Mouse (Mus musculus) frontal cortex, postnatal 14 days (tissue): ENCODE data around the gene F2rl1.

Experiments used
- DNase-seq, 2 experiments: peaks; one replicate each; pipeline ENCODE4 v3.0.0; 2022; ENCODE audit warnings: low spot score in 2 of 2

Gene F2rl1

GRCm38 (mm10) chr13:95524674-95525491 is at the start of gene F2rl1:
TSS of gene F2rl1 (minus strand) at chr13:95525227.
- DNase-seq, result no peak

DNA sequence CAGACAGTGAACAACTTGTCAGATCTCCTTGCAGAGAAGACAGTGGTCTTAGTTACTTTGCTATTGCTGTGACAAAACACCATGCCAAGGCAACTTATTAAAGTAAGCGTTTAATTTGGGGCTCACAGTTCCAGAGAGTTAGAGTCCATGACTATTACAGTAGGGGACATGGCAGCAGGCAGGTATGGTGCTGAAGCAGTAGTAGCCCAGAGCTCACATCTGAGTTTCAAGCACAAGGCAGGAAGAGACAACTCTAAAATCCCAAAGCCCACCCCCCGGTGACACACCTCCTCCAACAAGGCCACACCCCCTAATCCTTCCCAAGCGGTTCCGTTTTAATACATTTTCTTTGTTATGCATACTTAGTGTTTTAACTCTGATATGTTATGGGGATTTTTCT is 45.9 kb upstream of the F2rl1 start:
- DNase-seq, result no peak

DNA sequence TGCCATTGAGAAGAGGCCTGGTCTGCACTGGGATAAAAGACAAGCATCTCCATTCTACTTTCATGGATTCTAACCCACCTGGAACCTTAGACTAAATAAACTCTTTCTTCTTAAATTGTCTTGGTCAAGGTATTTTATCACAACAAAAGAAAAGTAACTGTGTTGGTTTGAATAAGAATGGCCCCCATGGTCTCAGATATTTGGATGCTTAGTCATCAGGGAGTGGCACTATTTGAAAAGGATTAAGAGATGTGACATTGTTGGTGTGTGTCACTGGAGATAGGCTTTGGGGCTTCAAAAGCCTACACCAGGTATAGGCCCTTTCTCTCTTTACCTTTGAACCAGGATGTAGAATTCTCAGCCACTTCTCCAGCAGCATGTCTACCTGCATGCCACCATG is 44.3 kb upstream of the F2rl1 start:
- no peak for DNase-seq

- no peak for DNase-seq
Observed at GRCm38 (mm10) chr13:95568336-95568735, 43.3 kb upstream of the F2rl1 start.

- no peak for DNase-seq
Observed at GRCm38 (mm10) chr13:95566841-95567551, 42.0 kb upstream of the F2rl1 start.

DNA sequence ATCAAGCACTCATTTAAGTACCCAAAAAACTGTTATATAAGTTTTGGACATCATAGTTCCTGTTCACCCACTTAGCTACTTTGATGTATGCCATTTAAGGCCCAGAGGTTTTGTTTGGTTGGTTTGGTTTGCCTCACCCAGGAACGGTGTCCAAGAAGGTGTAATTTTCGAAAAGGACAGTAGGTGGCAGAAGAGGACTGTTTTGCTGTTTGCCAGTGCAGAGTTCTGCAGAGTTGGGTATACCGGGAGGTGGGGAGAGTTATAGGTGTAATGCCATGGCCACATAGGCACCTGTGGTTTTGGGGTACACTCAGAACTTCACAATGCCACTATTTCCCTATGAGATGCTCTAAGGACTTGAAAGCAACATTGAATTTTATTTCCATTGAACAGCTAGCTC is 38.7 kb upstream of the F2rl1 start:
- peak in 1 of 2 experiments; percentile 66 for DNase-seq

GRCm38 (mm10) chr13:95563066-95563610 is 38.1 kb upstream of the F2rl1 start:
- no peak for DNase-seq

GRCm38 (mm10) chr13:95557326-95557725 is 32.3 kb upstream of the F2rl1 start:
- no peak for DNase-seq

DNA sequence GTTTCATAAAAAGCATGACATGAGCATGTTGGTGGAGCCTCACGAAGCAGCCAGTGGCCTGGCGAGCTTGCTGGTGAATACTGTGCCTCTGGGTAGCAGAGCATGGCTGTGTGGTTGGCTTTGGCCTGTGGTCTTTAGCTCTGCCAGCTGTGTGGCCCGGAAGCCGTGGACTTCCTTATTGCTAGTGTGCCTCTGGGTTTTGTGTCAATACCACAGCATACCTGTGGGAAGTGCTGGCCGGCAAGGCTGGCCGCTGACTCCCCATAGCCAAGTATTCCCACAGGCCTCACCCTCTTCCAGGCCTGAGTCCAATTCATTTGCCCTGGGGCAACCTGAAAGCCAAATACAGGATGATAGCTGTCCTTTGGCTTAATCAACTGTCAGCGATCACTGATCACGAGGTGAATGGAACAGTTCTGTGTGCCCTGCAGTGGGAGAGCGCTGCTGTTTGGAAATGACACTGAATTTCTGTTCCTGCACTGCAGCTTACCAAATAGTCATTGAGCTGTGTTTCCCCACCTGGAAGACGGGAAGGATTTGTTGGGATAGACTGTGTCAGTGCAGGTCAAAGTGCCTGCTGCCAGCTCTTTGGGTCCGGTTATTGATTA is 29.0 kb upstream of the F2rl1 start:
- DNase-seq, result no peak

GRCm38 (mm10) chr13:95550636-95551370 is 25.8 kb upstream of the F2rl1 start:
- no peak for DNase-seq

DNA sequence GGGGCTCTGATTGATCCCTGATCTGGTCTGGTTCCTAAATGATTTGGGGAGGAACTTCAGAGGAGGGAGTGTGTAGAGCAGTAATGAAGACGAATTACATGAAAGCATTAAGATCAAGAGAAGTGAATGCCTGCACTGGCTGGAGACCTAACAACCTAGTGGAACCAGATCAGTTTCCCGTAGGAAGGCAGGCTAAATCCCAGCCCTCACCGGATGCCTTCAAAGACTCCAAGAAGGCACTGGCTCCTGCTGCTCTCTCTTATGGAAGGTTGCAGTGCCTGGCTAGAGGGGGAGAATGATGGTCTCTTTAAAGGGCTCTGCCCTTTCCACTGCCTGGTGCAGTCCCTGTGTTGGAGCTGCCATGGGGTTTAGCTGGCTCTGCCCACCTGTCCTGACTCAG is 24.4 kb upstream of the F2rl1 start:
- no peak for DNase-seq

GRCm38 (mm10) chr13:95548856-95549255 is 23.8 kb upstream of the F2rl1 start:
- no peak for DNase-seq

DNA sequence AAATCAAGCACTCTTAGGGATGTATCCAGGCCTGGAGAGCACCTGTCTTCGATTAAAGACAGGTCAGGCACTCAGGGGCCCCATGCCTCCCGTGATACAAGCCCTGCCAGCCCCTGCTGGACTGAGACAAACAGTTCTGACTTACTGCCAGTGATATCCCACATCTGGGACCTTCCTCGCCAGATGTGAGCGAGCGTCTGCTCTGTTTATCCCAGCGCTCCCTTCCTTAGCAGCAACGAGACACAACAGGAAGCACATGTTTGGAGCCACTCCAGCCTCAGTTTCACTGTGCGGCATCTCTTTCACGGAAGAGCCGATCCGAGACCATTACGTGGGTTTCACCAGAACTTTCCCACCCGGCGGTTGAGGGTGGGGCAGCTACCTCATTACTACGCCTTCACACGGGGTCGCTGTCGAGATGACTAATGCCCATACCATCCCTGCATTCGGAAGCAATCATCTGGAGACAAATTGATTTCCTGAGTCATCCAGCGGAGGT is 23.3 kb upstream of the F2rl1 start:
- DNase-seq, result no peak

DNA sequence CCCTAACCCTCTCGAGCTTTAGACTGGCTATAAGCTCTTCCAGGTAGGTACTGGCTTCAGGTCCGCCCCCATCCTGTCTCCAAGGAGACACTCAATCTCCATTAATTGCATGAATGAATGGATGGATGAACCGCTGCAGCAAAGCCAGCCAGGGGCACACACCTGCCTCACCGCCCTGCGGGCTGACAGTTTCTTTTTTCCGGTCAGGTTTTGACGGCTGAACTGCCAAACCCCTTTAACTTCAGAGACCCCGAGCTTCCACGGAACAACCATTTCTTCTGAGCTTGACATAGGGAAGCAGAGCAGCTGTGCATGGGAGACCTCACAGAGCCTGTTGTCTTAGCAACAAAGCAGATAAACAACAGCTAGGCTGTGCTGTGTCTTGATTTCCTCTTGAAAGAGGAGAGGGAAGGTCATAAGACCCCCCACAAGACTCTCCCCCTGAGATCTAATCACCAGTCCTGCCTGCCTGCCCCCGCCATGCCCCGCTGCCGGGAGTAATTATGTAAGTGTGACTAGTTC is 22.1 kb upstream of the F2rl1 start:
- no peak for DNase-seq

DNA sequence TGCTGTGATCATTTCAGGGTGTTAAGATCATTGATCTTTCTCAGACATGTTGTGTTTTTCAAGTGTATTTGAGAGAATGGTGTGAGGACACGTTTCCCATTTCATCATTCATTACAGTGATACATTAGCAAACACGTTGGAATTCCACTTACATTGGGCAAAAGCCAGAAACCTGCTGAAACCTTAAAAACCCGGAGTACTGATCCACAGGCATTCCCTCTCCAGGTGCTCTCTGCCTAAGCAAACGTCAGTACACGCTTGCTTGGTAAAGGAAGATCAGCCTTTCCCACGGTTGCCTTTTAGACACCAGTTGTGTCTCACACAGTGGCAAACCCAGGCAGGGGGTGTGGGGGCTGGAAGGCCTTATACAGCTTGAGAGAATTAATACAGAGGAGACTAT is 21.2 kb upstream of the F2rl1 start:
- no peak for DNase-seq

GRCm38 (mm10) chr13:95545729-95546186 is 20.7 kb upstream of the F2rl1 start:
- DNase-seq, result no peak

DNA sequence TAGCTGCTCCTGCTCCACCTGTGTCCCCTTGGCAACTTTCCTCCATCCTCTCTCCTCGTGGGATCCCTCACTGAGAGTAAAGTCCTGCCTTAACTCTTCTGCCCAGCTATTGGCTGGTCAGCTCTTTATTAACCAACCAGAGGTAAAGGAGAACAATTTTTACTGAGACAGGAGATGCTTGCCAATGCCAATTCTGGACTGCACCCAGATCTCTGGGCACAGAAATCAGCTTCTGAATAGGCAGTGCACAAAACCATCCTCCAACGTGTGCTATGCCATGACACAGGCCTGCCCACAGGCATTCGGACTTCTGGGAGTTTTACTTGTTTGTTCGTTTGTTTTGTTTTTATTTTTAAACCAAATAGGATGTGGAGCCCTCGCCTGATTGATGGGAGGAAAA is 13.0 kb upstream of the F2rl1 start:
- no peak for DNase-seq

GRCm38 (mm10) chr13:95536117-95536493 is 11.1 kb upstream of the F2rl1 start:
- no peak for DNase-seq

DNA sequence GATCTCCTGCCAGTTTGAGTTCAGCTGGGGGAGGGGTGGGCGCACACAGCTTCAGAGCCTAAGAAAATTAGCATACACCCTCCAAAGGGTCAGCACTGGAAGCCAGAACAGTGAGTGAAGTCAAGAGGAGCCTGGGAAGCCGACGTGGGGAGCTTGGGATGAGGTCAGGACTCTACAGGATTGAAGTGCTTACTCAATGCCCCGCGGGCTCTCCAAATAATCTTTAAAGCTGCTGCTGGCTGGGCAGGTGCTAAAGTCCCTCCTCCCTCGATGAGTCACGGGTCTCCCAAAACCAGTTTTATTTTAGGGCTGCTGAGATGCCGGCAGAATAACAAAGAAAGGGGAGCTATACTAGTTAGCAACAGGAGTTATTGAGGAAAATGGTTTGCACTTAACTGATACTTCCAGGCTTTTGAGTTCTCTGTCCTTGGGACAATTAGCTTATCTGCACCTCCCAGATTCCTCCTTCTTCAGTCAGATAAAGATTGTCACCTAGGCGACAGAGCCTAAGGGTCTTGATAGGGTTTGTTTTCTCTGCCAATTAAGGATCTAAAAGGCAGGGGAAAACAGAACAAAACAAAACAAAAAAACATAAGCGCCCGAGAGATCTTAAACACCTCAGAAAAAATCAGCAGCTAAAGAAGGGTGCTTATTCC is 10.6 kb upstream of the F2rl1 start:
- DNase-seq, result no peak

GRCm38 (mm10) chr13:95535026-95535425 is 10.0 kb upstream of the F2rl1 start:
- no peak for DNase-seq

- no peak for DNase-seq
Observed at GRCm38 (mm10) chr13:95534131-95534561, 9.1 kb upstream of the F2rl1 start.
